Mouse (Mus musculus) frontal cortex, postnatal 10 days (tissue): ENCODE measurements around the gene Rusc1.
"Not testable (repeated sequence)": the region's sequence is repeated elsewhere in the genome, so short reads cannot be mapped to it uniquely, and the experiment has no call there.

Experiments used
- DNase-seq, 2 experiments: peaks; one replicate each; pipeline ENCODE4 v3.0.0; 2022; ENCODE audit warnings: low spot score in 2 of 2, mixed read lengths in 1 of 2

Gene Rusc1

DNA sequence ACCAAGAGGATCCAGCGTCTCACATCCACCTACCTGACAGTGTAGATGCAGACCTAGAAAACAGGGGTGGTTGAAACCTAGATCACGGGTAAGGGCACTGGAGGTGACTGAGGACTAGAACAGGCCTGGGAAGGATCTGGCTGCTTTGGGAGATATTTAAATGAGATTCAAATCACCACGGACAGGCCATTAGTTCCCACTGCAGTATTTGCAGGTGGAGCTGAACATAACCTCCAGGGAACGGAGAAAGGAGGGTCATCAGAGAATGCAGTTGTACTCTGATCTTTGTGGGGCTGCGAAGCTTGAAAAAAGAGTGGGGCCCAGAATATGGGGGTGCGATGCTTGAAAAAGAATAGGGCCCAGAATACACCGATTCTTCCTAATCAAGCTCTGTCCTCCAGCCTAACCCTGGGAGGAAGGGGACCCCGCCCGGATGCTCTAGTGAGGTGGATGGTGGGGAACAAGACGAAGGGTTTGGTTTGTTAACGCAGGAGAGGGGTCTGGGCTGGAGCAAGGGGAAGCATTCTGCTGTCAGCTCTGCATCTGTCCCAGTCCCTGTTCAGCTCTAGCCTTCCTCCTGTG is 511 bp downstream of the Rusc1 start:
- DNase-seq: no peak

DNA sequence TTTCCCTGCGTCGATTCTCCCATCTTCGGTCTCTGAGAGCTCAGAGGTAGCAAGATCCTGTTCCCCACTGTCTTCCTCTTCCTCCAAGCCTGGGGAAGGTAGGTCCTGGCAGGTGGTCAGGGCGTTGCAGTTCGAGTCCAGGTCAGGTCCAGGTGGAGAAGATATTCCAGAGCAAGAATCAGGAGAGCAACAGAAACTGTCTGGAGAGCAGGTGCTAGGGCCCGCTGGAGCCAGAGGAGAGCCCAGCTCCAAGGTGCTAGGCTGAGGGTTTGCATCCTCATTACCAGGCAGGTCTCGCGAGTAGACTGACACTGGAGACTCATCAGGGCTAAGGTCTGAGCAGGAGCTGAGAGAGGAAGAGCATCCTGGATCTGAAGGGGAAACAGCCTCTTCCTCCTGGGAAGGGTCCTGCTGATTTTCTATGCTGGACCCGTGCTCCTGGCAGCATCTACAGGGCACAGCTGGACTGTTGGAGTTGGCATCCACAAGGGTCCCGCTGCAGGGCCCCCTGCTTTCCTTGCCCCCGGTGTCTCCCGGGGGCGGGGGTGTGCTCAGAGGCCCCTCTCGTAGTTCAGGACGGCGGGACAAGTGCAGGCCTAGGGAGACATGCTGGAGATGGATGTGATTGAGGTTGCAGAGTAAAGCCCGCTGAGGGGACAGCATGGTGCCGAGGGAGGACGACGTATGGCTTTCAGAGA is 1.2 kb downstream of the Rusc1 start:
- no peak for DNase-seq

DNA sequence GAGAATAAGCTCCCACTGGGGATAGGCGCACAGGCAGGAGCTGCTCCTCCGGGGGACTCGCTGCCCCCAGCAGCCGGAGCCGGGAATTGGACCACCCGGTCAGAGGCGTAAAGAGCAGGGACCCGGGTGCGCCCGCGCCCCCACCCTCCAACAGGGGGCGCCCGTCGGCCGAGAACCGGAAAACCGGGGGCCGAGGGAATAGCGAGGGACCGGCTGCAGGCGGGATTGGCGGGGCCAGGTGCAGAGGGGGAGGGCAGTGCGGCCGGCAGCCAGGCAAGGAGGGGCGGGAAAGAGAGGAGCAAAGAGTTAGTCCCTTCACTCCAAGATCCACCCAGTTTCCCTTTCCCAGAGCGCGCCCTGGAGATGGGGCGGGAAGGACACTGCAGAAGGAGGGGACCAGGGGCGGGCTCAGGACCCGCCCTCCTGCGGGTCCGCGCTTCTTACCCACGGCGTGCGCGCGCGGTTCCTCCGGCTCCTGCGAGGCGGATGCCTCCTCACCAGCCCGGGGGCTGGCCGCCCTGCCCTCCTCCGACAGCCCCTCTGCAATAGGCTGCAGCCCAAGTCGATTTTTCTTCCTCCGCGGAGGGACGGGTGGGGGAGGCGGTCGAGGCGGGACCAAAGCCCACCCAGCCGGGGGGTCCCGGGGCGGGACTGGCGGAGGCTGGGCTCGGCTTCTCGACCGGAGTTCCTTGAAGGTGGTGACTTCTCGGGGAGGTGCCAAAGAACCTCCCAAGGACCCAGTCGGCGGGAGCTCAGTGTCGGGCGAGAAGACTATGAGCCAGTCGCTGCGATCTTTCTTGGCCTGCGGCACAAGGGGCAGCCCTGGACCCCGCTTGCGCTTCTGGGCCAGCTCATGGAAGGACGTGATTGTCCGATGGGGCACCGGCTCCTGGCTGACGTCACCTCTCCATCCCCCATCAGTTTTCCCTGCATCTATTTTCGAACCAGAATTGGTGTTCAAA is 2.1 kb downstream of the Rusc1 start:
- peak; percentile 70 to 84 for DNase-seq

DNA sequence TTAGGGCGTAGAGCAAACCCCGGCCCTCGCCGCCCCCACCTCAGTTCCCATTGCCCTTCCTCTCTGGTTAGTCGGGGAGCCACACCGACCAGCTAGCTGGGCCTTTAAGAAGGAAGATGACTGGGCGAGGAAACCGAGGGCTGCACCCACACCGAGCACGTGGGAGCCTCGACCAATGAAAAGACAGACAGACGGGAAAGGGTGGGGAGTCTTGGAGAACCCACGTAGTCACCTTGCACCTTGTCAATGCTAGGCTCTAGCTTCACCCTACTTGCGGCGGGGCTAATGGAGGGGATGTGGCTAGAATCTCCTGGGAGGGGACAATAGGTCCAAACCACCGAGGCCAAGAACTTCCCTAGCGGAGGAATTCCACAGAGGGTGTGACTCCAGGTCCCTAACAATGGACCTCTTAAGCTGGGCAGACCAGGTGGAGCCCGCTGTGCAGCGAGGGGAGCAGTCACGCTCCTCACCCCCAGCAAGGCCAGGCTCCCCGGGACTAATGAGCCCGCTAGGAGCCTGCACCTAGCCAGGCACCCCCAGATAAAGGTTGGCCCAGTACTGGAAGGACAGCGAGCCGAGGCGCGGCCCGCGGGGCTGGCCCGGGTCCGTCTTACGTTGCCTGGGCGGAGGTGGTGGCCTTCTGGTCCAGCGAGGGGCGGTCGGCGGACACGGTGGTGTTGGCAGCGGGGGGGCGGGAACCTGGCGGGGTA is 3.1 kb downstream of the Rusc1 start:
- peak; percentile 80 to 83 for DNase-seq

DNA sequence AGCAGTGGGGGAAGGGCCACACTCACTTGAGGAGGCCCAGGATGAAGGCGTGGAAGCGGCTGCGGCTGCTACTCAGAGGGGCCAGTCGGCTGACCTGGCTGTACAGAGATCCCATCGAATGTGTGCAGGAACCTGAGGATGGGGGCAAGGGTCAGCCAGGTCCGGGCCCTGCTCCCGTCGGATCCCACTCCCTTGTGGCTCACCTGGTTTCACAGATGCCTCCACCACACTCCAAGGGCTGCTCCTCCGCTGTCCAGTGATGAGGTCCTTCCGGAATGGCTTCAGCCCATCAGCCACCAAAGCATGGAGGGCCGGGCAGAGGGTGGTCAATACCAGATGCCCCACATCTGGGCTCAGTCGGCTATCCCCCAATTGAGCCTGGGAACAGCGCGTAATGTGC is 4.1 kb downstream of the Rusc1 start:
- peak in 1 of 2 experiments; percentile 41 for DNase-seq

DNA sequence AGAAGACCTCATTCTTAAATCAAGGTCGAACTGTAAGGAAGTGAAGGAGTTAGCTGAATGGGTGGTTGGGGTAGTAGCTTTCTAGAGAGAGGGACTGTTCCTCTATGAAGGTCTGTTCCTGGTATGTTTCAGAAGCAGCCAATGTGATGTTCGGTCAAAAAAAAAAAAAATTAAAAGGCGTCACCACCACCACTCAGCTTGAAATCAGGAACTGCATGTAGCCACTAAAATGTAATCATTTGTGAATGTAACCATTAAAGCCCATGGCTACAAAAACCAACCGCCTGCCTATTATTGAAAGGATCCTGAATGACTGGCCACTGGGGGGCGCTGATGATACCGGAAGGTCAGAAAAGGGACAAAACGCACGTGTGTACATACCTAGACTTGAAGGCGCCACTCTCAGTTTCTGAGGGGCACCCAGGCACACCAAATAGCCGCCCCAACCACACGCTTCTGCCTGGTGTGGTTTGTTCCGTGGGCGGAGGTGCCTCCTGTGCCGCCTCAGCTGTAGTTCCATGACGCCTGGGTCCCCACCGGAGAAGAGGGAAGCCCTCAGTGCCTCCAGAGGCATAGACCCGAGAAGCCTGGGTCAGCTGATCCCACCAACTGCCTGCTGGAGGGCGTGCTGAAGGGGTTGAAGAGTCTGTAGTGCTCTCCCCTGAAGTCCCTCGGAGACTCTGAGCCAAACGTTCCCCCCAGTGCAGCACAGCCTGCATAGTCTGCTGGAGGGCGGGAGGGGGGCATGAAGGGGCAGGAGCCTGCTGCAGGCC is 5.6 kb downstream of the Rusc1 start:
- DNase-seq: peak; percentile 68 to 69

DNA sequence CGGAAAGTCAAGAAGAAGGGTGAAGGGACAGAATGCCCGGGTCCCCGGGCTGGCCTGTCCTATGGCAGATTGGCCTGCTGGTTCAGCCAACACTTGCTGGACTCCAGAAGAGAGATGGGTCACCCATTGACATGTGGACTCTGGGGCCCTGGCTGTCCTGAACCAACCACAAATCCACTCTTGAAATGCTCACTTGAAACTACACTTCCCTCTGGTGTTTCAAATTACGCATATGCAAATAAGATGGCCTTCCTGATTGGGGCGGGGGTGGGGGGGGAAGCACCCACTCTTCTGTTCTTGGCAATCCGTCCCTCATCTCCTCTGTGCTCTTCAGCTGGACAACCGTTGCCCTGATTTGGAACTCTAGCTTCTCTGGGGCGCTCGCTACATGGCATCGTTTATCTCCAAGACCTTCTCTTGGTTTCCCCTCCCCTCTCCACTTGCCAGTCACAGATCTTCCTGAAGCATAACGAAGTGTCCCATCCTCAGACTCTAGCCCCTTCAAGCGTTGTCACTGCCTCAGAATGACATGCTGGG is 8.4 kb downstream of the Rusc1 start:
- DNase-seq: no peak

DNA sequence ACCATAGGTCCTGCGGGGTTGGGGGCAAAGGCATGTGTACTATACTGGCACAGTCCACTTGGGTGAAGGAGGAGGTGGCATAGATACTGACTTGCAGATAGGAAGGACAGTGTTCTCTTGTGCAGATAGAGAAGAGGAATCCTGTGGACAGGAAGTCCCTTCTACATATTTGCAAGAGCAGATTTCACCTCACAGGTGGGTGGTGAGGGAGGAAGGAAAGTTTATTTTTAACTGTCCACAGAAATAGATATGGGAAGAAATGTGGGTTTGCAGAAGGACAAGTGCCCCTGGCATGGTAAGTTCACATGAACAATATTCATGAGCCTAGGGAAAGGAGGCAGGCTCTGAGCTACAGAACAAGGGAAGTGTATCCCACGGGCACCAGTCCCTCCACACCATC is 9.0 kb downstream of the Rusc1 start:
- no peak for DNase-seq

DNA sequence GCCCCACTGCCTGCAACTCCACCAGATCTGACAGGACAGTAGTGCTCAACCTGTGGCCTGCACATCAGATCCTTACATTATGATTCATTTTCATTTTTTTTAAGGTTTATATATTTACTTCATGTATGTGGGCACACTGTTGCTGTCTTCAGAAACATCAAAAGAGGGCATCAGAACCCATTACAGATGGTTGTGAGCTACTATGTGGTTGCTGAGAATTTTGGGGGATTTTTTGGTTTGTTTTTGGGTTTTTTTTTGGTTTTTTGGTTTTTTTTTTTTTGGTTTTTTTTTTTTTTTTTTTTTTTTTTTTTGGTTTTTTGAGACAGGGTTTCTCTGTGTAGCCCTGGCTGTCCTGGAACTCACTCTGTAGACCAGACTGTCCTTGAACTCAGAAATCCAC is 10.8 kb downstream of the Rusc1 start:
- not testable (repeated sequence) for DNase-seq

DNA sequence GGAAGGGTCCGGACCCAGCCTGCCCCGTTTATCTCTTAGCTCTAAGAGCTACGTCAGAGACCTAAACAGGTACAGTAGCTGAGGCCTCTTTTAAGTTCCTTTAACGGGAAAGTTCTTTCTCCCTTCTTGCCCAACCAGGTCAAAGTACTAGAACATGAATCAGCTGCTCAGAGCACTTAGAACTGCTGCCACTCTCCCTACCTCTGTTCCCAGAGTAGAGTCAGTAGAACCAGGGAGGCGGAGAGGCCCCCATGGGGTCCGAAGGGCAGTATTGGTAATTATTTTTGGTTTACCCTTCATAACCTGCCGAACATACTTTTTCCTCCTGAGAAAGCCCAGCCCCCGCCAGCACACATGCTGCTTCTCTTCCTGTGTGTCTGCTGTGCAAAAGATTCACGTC is 15.7 kb downstream of the Rusc1 start:
- DNase-seq: no peak

DNA sequence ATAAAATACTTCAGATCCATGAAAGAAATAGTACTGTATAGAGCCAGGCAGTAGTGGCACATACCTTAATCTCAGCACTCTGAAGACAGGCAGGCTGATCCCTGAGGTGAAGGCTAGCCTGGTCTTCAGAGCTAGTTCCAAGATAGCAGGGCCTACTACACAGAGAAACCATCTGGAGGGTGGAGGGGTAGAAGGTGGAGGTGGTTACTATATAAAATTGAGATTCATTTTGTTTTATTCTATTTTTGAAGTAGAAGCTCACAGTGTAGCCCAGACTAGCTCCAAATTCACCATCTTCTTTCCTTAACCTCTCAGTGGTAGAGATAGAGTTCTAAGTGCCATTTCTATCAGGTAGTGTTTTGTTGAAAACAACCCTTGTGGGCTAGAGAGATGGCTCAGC is 25.8 kb downstream of the Rusc1 start:
- no peak for DNase-seq

DNA sequence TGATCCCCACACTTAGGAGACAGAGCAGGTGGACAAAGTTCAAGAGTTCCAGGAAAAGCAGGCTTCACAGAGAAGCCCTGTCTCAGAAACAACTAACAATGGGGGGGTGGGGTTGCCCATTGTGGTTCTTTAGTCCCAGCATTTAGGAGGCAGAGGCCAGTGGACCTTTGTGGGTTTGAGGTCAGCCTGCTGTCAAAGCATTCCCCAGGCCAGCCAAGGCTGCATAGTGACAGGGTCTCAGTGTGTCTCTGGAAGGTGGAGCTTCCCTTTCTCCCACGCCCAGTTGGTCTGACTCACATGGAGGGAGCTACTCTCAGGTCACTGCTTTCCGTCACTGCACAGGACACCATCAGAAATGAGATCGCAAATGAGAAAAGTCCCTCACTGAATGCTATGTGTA is 31.4 kb downstream of the Rusc1 start:
- DNase-seq: no peak

DNA sequence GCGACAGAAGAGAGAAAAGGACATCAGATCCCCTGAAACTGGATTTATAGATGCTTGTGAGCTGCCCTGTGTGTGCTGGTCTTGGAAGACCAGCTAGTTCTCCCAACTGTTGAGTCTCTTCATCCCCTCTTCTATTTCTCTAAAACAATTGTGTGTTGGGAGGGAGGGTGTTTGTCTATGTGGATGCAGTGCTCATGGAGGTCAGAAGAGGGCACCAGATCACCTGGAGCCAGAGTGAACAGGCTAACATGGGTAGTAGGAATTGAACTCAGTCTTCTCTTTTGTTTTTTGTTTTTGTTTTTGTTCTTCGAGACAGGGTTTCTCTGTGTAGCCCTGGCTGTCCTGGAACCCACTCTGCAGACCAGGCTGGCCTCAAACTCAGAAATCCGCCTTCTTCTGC is 34.3 kb downstream of the Rusc1 start:
- DNase-seq: no peak

DNA sequence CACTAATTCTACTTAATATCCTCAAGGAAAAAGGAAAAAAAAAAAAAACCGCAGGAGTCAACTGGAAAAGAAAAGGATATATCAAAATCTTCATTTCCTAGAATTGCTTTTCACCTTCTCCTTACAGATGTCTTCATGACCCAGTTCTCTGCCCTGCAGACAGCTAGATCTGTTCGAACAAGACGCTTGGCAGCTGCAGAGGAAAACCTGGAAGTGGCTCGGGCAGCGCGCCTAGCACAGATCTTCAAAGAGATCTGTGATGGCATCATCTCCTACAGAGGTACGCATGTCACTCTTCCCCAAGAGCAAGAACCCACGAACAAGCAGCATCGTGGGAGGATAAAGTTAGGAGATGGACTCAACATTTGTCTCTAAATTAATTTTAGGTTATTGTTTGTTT is 34.8 kb downstream of the Rusc1 start:
- no peak for DNase-seq

DNA sequence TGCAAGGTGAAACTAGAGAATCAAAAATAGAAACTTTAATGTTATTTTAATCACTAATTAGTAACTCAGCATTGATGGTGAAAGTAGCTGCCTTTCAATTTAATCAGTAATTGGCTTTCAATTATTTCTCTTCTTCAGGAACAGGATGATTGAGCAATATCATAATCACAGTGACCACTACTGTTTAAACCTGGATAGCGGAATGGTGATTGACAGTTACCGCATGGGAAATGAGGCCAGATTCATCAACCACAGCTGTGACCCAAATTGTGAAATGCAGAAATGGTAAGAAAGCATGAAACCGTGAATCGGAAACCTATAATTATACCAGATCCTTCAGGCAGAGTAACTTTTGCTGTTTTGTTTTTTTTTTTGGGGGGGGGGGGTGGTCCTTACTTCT is 49.8 kb downstream of the Rusc1 start:
- no peak for DNase-seq
